Mouse (Mus musculus) Patski (cell line): ENCODE results near the gene Camk2d. TPM values are rescaled to one million over a fixed set of nuclear protein-coding genes. Genes with fewer than 3 reads are reported as not detected.

Experiments used
- ATAC-seq: fragments of 100-300 bp; one replicate; pipeline ENCODE4 v1.8.0; 2021
- CTCF ChIA-PET: fragments of 350-600 bp; sonication (Branson Sonifier 250); formaldehyde crosslinking; loops from one replicate; lab custom pipeline; 2022; ENCODE audit warnings: inconsistent platforms; lab: Charles Lee
- POLR2A ChIA-PET: fragments of 350-600 bp; sonication (Branson Sonifier 250); formaldehyde crosslinking; loops from one replicate; lab custom pipeline; 2022; ENCODE audit warnings: antibody characterized with exemption, inconsistent platforms; lab: Charles Lee
- DNase-seq: peaks from one replicate; pipeline ENCODE4 v3.0.0-alpha.2; 2011; ENCODE audit warnings: low read depth, low spot score
- H3K27me3 ChIP-seq: fragments of 371-371 bp; one replicate; pipeline ENCODE4 v1.5.1; 2021
- CTCF ChIP-seq: fragments of 100-300 bp; IDR thresholded peaks from one replicate; pipeline ENCODE4 v1.5.1; 2021
- in situ Hi-C: fragments of 300-500 bp; cut with MboI; formaldehyde crosslinking; loops from 3 replicates; pipeline ENCODE4 v1.11.1; 2018; ENCODE audit warnings: low pct_unique_long_range_greater_than_20kb, mixed read lengths
- polyA plus RNA-seq: library from polyadenylated mRNA; unstranded; gene quantifications from one replicate; pipeline ENCODE4 v1.2.3, GENCODE M21; 2021

The Camk2d gene
- polyA plus RNA-seq, 1 experiment from 2014 or later, result 99.0 TPM

DNA sequence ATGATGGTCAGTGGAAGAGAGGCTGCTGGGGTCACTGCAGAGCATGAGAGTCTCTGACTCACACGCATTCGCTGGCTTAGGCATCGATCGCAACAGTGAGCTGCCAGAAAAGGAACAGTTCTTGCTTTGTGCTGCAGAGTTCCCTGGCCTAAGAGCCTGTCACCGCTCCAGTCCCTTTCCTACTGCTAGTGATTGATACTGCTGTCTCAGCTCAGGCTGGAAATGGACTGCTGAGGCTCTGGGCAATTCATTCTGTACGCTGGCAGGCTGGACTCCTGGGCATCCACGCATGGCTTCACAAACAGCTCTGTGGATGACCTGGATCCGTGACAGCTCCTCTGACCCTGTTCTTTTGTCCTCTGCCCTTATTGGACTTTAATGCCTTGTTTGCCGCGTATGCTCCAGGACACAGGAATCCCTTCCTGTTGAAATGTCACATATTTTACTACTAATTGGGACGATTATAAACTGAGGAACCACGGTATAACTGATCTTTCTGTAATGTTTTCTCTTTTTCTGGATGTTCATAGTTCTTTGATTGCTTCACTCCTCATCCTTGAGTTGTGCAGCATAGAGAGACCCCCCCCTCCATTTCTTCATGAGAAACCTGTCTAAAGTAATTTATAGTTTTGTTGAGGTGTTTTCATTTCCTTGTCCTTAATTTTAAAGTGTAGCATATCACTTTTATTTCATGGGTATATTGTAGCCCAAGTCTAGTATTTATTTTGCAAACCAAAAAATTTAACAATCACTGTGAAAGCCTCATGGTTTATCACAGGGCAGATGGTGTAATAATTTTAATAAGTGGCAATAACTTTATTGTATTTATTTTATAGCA lies 99.6 kb downstream of the Camk2d start:
- DNase-seq, result peak; percentile 75
- TF ChIP-seq CTCF, result no peak
- in situ Hi-C loops, result loop anchor here (10.0 kb wide), 1 partner anchor 651 kb away; no protein-coding TSS in a partner anchor
- ChIA-PET CTCF (interaction anchor here (0.7 to 5.9 kb wide), 10 partner anchors 12 to 98 kb away, joined by 3 to 26 read pairs (median 3); no protein-coding TSS in a partner anchor), POLR2A (interaction anchor here (0.6 to 3.0 kb wide), 3 partner anchors 9 to 98 kb away, joined by 3 to 16 read pairs (median 3); partner anchors contain the start of gene Camk2d)
- peak; percentile 91 for ATAC-seq
- H3K27me3 ChIP-seq, result no peaks in the 10 kb centered on the region

- TF ChIP-seq CTCF, result no peak
- no peak for ATAC-seq
- POLR2A ChIA-PET, result interaction anchor here (0.6 kb wide), 1 partner anchor 93 kb away, joined by 7 read pairs; no protein-coding TSS in a partner anchor
- no peak for DNase-seq
- CTCF ChIA-PET, result interaction anchor here (0.8 to 5.9 kb wide), 6 partner anchors 15 to 99 kb away, joined by 3 to 26 read pairs (median 4); no protein-coding TSS in a partner anchor
- H3K27me3 ChIP-seq, result no peaks in the 10 kb centered on the region
- in situ Hi-C loops, result loop anchor here (10.0 kb wide), 1 partner anchor 652 kb away; no protein-coding TSS in a partner anchor
Measured at GRCm38 (mm10) chr3:126696620-126697019, 100.5 kb downstream of the Camk2d start.

GRCm38 (mm10) chr3:126699740-126700139 lies 103.6 kb downstream of the Camk2d start:
- ATAC-seq (no peak), DNase-seq (no peak)
- H3K27me3 ChIP-seq, result no peaks in the 10 kb centered on the region
- ChIA-PET POLR2A (no interaction called here), CTCF (interaction anchor here (0.9 to 5.9 kb wide), 11 partner anchors 7 to 145 kb away, joined by 3 to 26 read pairs (median 4); partner anchors contain the start of gene Camk2d)
- in situ Hi-C loops, result loop anchor here (10.0 kb wide), 1 partner anchor 655 kb away; no protein-coding TSS in a partner anchor
- no peak for TF ChIP-seq CTCF

DNA sequence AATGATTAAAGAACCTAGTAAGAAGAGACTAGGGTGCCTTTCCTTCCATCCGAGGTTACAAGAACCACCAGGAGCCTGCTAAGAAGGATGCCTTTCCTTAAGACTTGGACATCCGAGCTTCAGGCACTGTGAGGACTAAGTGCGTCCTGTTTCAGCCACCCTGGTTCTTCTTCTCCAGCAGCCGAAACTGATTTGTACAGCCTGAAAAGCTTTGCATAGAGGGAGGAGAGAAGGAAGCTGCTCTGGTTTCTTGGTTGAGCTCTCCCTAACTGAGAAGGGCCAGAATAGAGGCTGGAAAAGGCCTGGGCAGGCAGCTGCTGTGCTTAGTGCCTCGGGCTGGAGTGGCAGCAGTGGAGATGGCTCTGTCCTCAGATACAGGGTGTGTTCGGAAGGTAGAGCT lies 105.0 kb downstream of the Camk2d start:
- POLR2A ChIA-PET, result interaction anchor here (0.9 kb wide), 1 partner anchor 47 kb away, joined by 3 read pairs; no protein-coding TSS in a partner anchor
- no peaks in the 10 kb centered on the region for H3K27me3 ChIP-seq
- in situ Hi-C loops, result no loop called here
- no peak for ATAC-seq
- no peak for DNase-seq
- CTCF ChIA-PET, result interaction anchor here (1.5 to 5.9 kb wide), 5 partner anchors 11 to 104 kb away, joined by 4 to 26 read pairs (median 8); partner anchors contain the start of gene Camk2d
- TF ChIP-seq CTCF, result no peak

GRCm38 (mm10) chr3:126701586-126701985 lies 105.5 kb downstream of the Camk2d start:
- CTCF ChIA-PET, result interaction anchor here (2.5 to 3.8 kb wide), 2 partner anchors 70 to 105 kb away, joined by 8 to 14 read pairs; partner anchors contain the start of gene Camk2d
- POLR2A ChIA-PET, result no interaction called here
- DNase-seq (no peak), ATAC-seq (no peak)
- in situ Hi-C loops, result no loop called here
- TF ChIP-seq CTCF, result no peak
- no peaks in the 10 kb centered on the region for H3K27me3 ChIP-seq

DNA sequence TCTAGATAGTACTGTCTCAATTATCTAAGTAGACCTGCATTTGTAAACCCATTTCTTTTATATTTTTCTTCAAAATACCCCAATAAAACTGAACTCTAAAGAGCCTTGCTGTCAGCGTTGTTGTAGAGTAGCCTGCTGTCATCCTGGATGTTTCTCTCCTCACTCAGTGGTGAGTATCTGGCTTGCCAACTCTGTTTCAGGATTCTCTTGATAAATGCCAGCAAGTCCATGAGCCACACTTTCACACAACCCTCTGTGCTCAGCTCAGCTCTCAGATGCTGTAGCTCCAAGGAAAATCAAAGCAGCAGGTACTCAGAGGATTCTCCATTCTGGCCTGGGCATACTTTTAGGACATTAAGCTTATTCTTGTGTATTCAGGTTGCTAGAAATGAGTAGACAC lies 109.4 kb downstream of the Camk2d start:
- ChIA-PET POLR2A (interaction anchor here (1.2 kb wide), 1 partner anchor 108 kb away, joined by 3 read pairs; no protein-coding TSS in a partner anchor), CTCF (interaction anchor here (1.7 to 2.4 kb wide), 2 partner anchors 11 to 77 kb away, joined by 3 to 6 read pairs; no protein-coding TSS in a partner anchor)
- DNase-seq (no peak), ATAC-seq (no peak)
- no peak for TF ChIP-seq CTCF
- no peaks in the 10 kb centered on the region for H3K27me3 ChIP-seq
- in situ Hi-C loops, result no loop called here

GRCm38 (mm10) chr3:126714281-126714680 lies 118.2 kb downstream of the Camk2d start:
- ChIA-PET POLR2A (interaction anchor here (0.9 to 1.0 kb wide), 2 partner anchors 9 to 117 kb away, joined by 3 read pairs; no protein-coding TSS in a partner anchor), CTCF (interaction anchor here (0.8 to 4.3 kb wide), 3 partner anchors 9 to 53 kb away, joined by 3 to 26 read pairs (median 3); no protein-coding TSS in a partner anchor)
- DNase-seq (no peak), ATAC-seq (peak; percentile 39)
- in situ Hi-C loops, result no loop called here
- no peaks in the 10 kb centered on the region for H3K27me3 ChIP-seq
- TF ChIP-seq CTCF, result no peak

- no peak for TF ChIP-seq CTCF
- CTCF ChIA-PET, result interaction anchor here (1.0 to 2.3 kb wide), 8 partner anchors 8 to 181 kb away, joined by 3 to 9 read pairs (median 4); partner anchors contain the start of gene Camk2d
- ATAC-seq, result peak; percentile 77
Measured at GRCm38 (mm10) chr3:126723021-126723449, 126.9 kb downstream of the Camk2d start.

DNA sequence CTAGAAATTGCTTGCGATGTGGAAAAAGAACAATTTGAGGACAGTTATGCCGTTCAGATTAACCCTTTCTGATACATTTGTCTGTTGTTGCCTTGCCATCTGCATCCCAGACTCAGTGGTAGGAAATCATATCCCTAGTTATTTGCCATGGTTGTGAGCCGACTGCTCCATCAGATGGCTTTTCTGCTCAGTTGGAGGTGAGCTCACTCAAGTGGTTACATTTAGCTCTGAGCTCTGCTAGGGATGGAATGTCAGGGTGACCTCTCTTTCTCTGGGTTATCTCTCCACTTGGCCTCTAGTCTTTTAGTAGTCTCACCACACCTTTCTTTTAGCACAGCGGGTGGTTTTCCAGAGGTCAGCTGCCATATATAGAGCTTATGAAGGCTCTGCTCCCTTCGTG lies 127.4 kb downstream of the Camk2d start:
- ChIA-PET CTCF (interaction anchor here (1.0 to 2.3 kb wide), 10 partner anchors 9 to 180 kb away, joined by 3 to 9 read pairs (median 4); partner anchors contain the start of gene Camk2d), POLR2A (interaction anchor here (0.6 to 1.2 kb wide), 3 partner anchors 9 to 127 kb away, joined by 3 to 4 read pairs (median 3); no protein-coding TSS in a partner anchor)
- in situ Hi-C loops, result no loop called here
- DNase-seq (no peak), ATAC-seq (peak; percentile 78)
- no peaks in the 10 kb centered on the region for H3K27me3 ChIP-seq
- no peak for TF ChIP-seq CTCF

More at GRCm38 (mm10) chr3:126723021-126723449, 126.9 kb downstream of the Camk2d start:
- DNase-seq, result peak; percentile 97
- H3K27me3 ChIP-seq, result no peaks in the 10 kb centered on the region
- in situ Hi-C loops, result no loop called here
- POLR2A ChIA-PET, result interaction anchor here (0.6 to 1.2 kb wide), 3 partner anchors 9 to 126 kb away, joined by 3 to 4 read pairs (median 3); no protein-coding TSS in a partner anchor
